Mouse (Mus musculus) limb, embryonic 13.5 days (tissue): ENCODE data around the gene Ppif. TPM values are rescaled to one million over a fixed set of nuclear protein-coding genes. Genes with fewer than 3 reads are reported as not detected.

Experiments used
- ATAC-seq: fragments of 200-750 bp; cut with Nextera tagmentation; 2 replicates; pipeline ENCODE4 v1.8.0; 2017; ENCODE audit warnings: low read depth, moderate number of reproducible peaks, moderate TSS enrichment; ENCODE audit not compliant: low FRiP score
- H3K27ac ChIP-seq: fragments of 300-500 bp; sonication (generic); 2 replicates; pipeline ENCODE4 v1.5.1; 2015; ENCODE audit warnings: inconsistent platforms, mild to moderate bottlenecking, moderate library complexity
- H3K27me3 ChIP-seq: fragments of 300-500 bp; sonication (generic); 2 replicates; pipeline ENCODE4 v1.6.1; 2015; ENCODE audit warnings: mild to moderate bottlenecking, inconsistent platforms
- H3K36me3 ChIP-seq: fragments of 300-500 bp; sonication (generic); 2 replicates; pipeline ENCODE4 v1.6.1; 2015; ENCODE audit warnings: inconsistent platforms, mild to moderate bottlenecking, moderate library complexity
- H3K4me1 ChIP-seq: fragments of 300-500 bp; sonication (generic); 2 replicates; pipeline ENCODE4 v1.6.1; 2015; ENCODE audit warnings: inconsistent platforms
- H3K4me2 ChIP-seq: fragments of 300-500 bp; sonication (generic); replicated peaks from 2 replicates; pipeline ENCODE4 v1.6.1; 2015; ENCODE audit warnings: inconsistent platforms, mild to moderate bottlenecking, moderate library complexity
- H3K4me3 ChIP-seq: fragments of 300-500 bp; sonication (generic); 2 replicates; pipeline ENCODE4 v1.5.1; 2015; ENCODE audit warnings: moderate library complexity, mild to moderate bottlenecking, inconsistent platforms
- H3K9ac ChIP-seq: fragments of 300-500 bp; sonication (generic); 2 replicates; pipeline ENCODE4 v1.6.1; 2015; ENCODE audit warnings: mild to moderate bottlenecking, inconsistent platforms
- H3K9me3 ChIP-seq: fragments of 300-500 bp; sonication (generic); 2 replicates; pipeline ENCODE4 v1.6.1; 2016; ENCODE audit warnings: inconsistent platforms
- WGBS: fragments of 180-500 bp; shearing (Covaris S2); methylation state at CpG from one replicate; pipeline ENCODE4 v1.1.7; 2015; 5-methylcytosine and 5-hydroxymethylcytosine counted together
- polyA plus RNA-seq: library from polyadenylated mRNA; unstranded; fragments of >200 nt; fragmentation: Nextera tagmentation; extraction: Ambion mirVana; gene quantifications from 2 replicates; pipeline ENCODE4 v1.2.1, GENCODE M21; 2015

Gene Ppif
- polyA plus RNA-seq, 1 experiment from 2014 or later = 34.4 TPM

DNA sequence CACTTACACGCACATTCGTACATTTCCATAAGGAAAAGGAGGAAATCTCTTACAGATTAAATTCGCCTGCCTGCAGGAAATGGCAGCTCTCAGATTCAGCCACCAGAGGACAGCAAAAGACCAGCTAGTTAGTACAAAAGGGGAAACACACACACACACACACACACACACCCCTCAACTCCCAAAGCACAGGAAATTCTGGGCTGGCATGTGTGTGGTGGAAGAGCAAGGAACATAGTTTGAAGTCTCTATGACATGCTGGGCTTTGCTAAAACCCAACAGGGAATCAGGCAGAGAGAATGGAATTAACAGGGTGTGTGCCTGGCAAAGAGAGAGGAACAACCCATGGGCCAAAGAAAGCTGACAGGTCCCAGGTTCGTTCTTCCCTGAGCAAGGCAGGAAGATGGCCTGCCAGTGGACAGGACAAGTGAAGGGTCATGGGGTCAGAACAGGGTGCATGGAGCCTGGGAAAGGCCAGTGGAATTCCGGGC lies 13.8 kb downstream of the Ppif start:
- no peaks in the 10 kb centered on the region for H3K36me3 ChIP-seq
- H3K4me3 ChIP-seq = no peak overlapping the region
- H3K4me1 ChIP-seq = peaks cover 44% of the 10 kb centered on the region
- no peak for ATAC-seq
- H3K9me3 ChIP-seq = no peaks in the 10 kb centered on the region
- H3K4me2 ChIP-seq = no peak overlapping the region
- WGBS = 54% methylated on average over 5 of the region's 5 CpGs
- H3K9ac ChIP-seq = no peak overlapping the region
- H3K27ac ChIP-seq = peak overlapping the region; percentile 52; the same call in 1 of the 2 replicates
- H3K27me3 ChIP-seq = no peaks in the 10 kb centered on the region

DNA sequence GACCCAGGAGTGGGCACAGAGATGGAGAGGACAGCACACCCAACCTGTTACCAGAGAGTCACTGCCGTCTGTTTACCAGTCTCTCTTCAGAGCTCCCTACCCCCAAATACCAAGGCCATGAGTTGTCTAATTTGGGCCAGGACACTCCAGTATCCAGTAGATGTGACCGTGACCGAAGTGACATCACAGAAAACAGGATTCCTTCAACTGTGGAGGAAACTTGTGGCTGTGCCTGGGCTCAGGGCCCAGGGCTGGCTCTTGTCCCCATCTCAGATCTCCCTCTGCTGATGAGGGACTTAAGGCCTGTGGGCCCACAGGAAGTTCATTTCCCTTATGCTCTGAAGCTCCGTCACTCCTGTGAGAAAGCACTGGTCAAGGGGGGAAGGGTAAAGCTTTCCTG lies 14.5 kb downstream of the Ppif start:
- ATAC-seq = peak; percentile 1; the same call in 1 of the 2 replicates
- no peak overlapping the region for H3K4me3 ChIP-seq
- H3K4me2 ChIP-seq = no peak overlapping the region
- no peaks in the 10 kb centered on the region for H3K36me3 ChIP-seq
- no peaks in the 10 kb centered on the region for H3K9me3 ChIP-seq
- H3K9ac ChIP-seq = no peak overlapping the region
- peak overlapping the region; percentile 52; the same call in 1 of the 2 replicates for H3K27ac ChIP-seq
- H3K4me1 ChIP-seq = peaks cover 44% of the 10 kb centered on the region
- 55% methylated on average over 4 of the region's 4 CpGs for WGBS
- no peaks in the 10 kb centered on the region for H3K27me3 ChIP-seq

DNA sequence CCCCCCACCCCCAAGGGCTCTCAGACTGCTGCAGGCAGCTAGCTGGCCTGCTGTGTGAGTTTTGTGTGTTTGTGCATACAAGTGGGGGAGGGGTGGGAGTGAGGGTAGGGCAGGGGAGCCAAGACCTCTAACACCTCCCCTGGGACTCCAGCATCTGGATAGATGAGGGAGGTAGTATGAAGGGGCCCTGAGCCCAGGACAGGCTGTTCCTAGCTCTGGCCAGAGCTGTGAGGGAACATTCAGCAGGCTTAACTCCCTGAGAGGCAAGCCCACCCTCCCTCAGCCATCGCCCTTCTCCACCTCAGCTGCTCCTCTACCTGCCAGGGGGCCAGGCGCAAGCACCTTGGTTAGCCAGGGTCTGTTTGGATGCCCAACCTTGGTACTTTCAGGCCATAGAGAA lies 15.0 kb downstream of the Ppif start:
- Histone ChIP-seq H3K27me3 (no peaks in the 10 kb centered on the region), H3K27ac (peak overlapping the region; percentile 52; the same call in 1 of the 2 replicates), H3K9me3 (no peaks in the 10 kb centered on the region), H3K4me2 (no peak overlapping the region), H3K4me3 (no peak overlapping the region), H3K4me1 (peaks cover 44% of the 10 kb centered on the region), H3K36me3 (no peaks in the 10 kb centered on the region), H3K9ac (peak overlapping the region; percentile 50)
- WGBS = 76% methylated on average over 2 of the region's 2 CpGs
- peak; percentile 41; the same call in 1 of the 2 replicates for ATAC-seq

DNA sequence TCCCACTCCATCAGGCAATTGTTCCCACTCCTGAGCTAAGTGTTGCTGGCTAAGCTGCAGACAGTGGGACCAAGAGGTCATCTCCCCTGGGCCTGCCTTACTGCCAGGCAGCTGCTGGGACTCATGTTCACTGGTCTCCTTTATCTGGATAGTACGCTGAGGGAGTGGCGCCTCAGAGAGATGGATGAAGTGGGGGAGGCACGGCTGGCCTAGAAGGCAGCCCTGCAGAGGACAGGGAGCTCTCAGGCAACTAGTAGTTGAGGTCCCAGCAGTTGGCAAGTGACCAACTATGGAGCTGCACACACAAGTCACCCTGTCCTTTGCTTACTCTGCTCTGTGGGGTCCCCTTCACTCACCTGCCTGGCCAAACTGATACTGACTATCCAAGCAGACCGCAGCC lies 16.1 kb downstream of the Ppif start:
- H3K4me2 ChIP-seq = no peak overlapping the region
- no peak for ATAC-seq
- peaks cover 44% of the 10 kb centered on the region for H3K4me1 ChIP-seq
- no peak overlapping the region for H3K4me3 ChIP-seq
- H3K36me3 ChIP-seq = peaks cover 10% of the 10 kb centered on the region
- H3K9ac ChIP-seq = no peak overlapping the region
- H3K9me3 ChIP-seq = no peaks in the 10 kb centered on the region
- no peaks in the 10 kb centered on the region for H3K27me3 ChIP-seq
- WGBS = 54% methylated on average over 4 of the region's 4 CpGs
- no peak overlapping the region for H3K27ac ChIP-seq

DNA sequence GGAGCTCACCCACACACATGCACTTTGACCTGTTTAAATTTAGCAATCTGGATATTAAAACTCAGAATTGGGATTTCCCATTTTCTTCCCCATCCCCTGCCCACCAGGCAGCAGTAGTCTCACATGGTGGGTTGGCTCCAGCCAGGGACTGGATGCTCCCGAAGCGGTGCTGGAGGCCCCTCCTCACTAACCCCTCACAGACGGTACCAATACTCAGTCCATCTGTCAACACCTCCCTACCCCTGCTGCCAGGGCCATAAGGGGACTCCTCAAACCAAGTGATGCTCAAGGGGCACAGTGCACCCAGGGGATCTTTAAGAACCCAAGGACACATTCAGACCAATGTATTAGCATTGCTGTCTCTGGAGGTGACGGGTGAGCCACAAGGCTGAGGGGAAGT lies 16.7 kb downstream of the Ppif start:
- no peak for ATAC-seq
- no peak overlapping the region for H3K27ac ChIP-seq

DNA sequence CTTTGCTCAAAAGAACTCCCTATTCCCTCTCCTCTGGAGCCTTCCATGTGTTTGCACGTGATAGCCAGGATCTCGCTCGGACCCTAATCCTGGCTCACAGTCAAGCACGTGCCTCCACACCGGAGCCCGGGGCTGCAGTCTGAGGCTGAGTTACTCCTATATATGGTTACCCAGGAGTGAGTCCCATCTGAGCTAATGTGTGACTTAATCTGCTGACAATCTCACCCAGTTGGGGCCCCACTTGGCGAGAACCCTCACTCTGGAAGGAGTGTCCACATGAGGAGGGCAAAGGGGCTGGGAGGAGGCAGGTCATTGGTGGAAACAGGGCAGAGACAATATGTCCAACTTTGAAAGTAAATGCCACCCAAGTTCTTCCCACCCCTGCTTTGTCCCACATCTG lies 17.2 kb downstream of the Ppif start:
- WGBS = 35% methylated on average over 7 of the region's 7 CpGs
- no peak for ATAC-seq
- Histone ChIP-seq H3K27ac (no peak overlapping the region), H3K9me3 (no peaks in the 10 kb centered on the region), H3K4me3 (no peak overlapping the region), H3K27me3 (no peaks in the 10 kb centered on the region), H3K9ac (no peak overlapping the region), H3K4me1 (peaks cover 44% of the 10 kb centered on the region), H3K4me2 (no peak overlapping the region), H3K36me3 (peaks cover 21% of the 10 kb centered on the region)

More for the DNA sequence above, 16.7 kb downstream of the Ppif start:
- Histone ChIP-seq H3K4me1 (peaks cover 44% of the 10 kb centered on the region), H3K9me3 (no peaks in the 10 kb centered on the region), H3K36me3 (peaks cover 16% of the 10 kb centered on the region), H3K9ac (no peak overlapping the region), H3K4me2 (no peak overlapping the region), H3K27me3 (no peaks in the 10 kb centered on the region), H3K4me3 (no peak overlapping the region)
- 52% methylated on average over 4 of the region's 4 CpGs for WGBS

DNA sequence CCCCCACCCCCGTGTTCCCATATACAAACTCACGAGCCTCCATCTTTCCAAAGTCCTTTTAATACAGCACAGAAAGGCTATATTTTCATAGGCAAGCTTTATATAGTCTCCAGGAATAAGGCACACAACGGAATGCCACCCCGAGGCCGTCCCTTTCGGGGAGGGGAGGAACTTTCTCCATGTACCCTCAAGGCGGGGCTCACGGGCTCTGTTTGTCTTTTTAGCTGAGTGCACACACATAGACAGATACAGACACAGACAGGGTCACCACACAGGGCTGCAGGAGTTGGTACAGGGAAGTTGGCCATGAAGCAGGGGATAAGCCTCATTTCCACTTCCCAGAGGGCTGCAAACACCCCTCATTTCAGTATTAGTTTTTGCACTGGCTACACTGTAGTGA lies 17.6 kb downstream of the Ppif start:
- Histone ChIP-seq H3K4me1 (peaks cover 44% of the 10 kb centered on the region), H3K4me2 (no peak overlapping the region), H3K4me3 (no peak overlapping the region), H3K36me3 (peaks cover 26% of the 10 kb centered on the region), H3K9ac (no peak overlapping the region), H3K27ac (no peak overlapping the region), H3K9me3 (no peaks in the 10 kb centered on the region), H3K27me3 (no peaks in the 10 kb centered on the region)
- WGBS = 54% methylated on average over 8 of the region's 8 CpGs
- no peak for ATAC-seq

DNA sequence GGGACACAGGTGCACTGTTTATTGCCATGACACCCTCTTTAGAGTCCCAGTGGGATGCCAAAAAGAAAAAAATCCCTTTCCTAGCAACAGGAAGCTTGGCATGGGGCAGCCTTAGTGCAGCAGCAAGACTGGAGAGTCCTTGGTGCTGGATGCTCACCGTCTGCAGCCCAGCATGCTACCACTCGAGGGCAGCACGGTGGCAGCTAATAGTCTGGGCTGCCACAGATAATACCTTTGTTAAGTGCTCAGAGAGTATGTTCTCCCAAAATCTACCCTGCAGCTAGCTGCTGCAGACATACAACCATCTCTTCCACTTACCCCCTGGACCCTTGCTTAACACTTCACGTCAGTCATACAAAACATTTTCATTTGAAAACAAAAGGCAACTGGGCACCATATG lies 19.5 kb downstream of the Ppif start:
- no peak overlapping the region for H3K4me2 ChIP-seq
- H3K4me3 ChIP-seq = no peak overlapping the region
- H3K27ac ChIP-seq = no peak overlapping the region
- H3K4me1 ChIP-seq = peaks cover 51% of the 10 kb centered on the region
- ATAC-seq = no peak
- 25% methylated on average over 4 of the region's 4 CpGs for WGBS
- H3K27me3 ChIP-seq = no peaks in the 10 kb centered on the region
- H3K9ac ChIP-seq = no peak overlapping the region
- H3K9me3 ChIP-seq = no peaks in the 10 kb centered on the region
- H3K36me3 ChIP-seq = peaks cover 34% of the 10 kb centered on the region

DNA sequence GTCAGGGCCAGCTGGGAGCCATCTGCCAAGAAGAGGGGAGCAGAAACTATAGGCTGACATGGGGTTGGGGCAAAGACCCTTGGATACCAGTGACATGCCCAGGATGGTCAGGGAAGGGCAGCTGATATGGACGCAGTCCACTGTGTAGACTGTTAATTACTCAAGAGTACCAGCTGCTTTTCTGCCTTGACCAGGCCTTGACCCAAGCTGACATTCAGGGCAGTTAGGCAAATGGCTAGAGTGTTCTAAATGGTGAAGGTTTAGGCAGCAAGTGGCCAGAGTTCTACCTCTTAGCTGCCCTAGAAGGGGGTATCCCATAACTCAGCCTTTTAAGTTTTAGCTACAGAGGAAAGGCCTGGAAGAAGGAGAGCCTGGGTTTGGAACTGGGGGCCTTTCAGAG lies 22.6 kb downstream of the Ppif start:
- no peaks in the 10 kb centered on the region for H3K9me3 ChIP-seq
- H3K27ac ChIP-seq = no peak overlapping the region
- H3K27me3 ChIP-seq = no peaks in the 10 kb centered on the region
- WGBS = 86% methylated on average over 1 of the region's 1 CpGs
- no peak overlapping the region for H3K4me2 ChIP-seq
- ATAC-seq = no peak
- H3K9ac ChIP-seq = no peak overlapping the region
- no peak overlapping the region for H3K4me3 ChIP-seq
- peaks cover 51% of the 10 kb centered on the region for H3K36me3 ChIP-seq
- H3K4me1 ChIP-seq = peaks cover 35% of the 10 kb centered on the region

DNA sequence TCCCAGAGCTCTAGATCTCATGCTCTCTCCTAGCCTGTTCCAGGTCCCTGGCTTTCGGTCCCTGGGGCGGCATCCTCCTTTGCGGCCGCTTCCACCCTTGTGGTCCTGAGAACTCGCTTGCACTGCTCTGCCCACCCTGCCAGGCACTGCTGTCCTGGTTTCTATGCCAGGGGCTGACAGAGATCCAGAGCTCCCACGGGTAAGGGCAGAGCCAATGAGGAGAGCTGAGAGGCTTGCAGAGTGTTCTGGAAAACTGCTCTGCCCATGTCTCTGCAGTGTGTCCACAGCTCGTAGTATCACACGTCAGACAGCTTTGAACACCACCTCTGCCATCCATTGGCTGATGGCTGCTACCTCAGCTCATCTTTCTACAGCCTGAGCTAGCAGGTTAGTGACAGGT lies 23.8 kb downstream of the Ppif start:
- ATAC-seq = no peak
- Histone ChIP-seq H3K9me3 (no peaks in the 10 kb centered on the region), H3K27ac (peak overlapping the region; percentile 58; the same call in 1 of the 2 replicates), H3K4me1 (peaks cover 29% of the 10 kb centered on the region), H3K36me3 (peaks cover 62% of the 10 kb centered on the region), H3K9ac (no peak overlapping the region), H3K4me3 (no peak overlapping the region), H3K4me2 (no peak overlapping the region), H3K27me3 (no peaks in the 10 kb centered on the region)
- 82% methylated on average over 8 of the region's 8 CpGs for WGBS

DNA sequence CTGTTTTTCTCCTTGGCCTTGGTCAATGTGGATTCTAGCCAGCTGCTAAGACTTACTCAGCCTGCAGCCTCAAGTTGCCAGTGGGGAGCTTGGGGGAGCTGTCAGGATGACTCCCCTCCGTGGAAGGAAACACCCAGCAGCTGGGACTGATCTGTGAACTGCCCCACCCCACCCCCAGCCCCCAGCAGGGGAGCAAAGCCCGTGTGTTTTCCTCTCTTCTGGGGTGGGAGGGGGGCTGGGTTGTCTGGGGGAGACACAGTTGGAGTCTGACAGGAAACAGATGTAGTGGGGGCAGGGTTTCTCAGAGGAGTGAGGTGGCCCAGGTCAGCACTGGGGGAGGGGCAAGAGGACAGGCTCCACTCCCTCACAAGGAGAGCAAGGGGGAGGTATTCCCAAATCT lies 24.5 kb downstream of the Ppif start:
- Histone ChIP-seq H3K36me3 (peaks cover 65% of the 10 kb centered on the region), H3K4me1 (peaks cover 29% of the 10 kb centered on the region)
- ATAC-seq = peak; percentile 33

DNA sequence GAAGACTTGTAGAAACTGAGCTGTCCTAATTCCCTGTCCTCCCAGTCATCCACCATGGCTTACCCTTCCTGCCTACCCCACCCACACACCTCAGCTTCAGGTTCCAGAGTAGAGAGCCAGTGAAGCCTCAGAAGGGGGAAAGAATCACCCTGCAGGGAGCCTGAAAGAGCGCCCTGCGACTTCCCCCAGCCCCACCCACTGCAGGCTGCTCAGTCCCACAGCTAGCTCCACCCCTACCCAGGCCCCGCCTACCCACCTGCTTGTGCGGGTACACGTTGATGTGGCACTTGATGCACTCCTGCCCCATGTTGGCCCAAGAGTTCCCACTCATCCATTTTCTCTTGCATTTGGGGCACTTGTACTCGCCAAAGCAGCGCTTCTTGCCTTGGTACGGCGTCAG lies 25.4 kb downstream of the Ppif start:
- H3K27me3 ChIP-seq = no peaks in the 10 kb centered on the region
- no peaks in the 10 kb centered on the region for H3K9me3 ChIP-seq
- H3K4me3 ChIP-seq = no peak overlapping the region
- no peak for ATAC-seq
- no peak overlapping the region for H3K9ac ChIP-seq
- H3K4me2 ChIP-seq = no peak overlapping the region
- peaks cover 33% of the 10 kb centered on the region for H3K4me1 ChIP-seq
- WGBS = 58% methylated on average over 9 of the region's 9 CpGs
- H3K27ac ChIP-seq = peak overlapping the region; percentile 73; the same call in 1 of the 2 replicates
- H3K36me3 ChIP-seq = peaks cover 61% of the 10 kb centered on the region

More for the DNA sequence above, 24.5 kb downstream of the Ppif start:
- Histone ChIP-seq H3K4me2 (no peak overlapping the region), H3K9ac (peak overlapping the region; percentile 31; the same call in 1 of the 2 replicates), H3K4me3 (no peak overlapping the region), H3K9me3 (no peaks in the 10 kb centered on the region), H3K27me3 (no peaks in the 10 kb centered on the region), H3K27ac (peak overlapping the region; percentile 73)
- WGBS = 0% methylated on average over 2 of the region's 2 CpGs
